Mouse (Mus musculus) erythroblast, adult 5-6 weeks (primary cell): ENCODE data around the gene Plekhb2. TPM values are rescaled to one million over a fixed set of nuclear protein-coding genes. Genes with fewer than 3 reads are reported as not detected.
A peak's percentile ranks its signal among the peaks of the same experiment; 100 is the strongest.

Experiments used
- ATAC-seq: replicated peaks from 2 replicates; pipeline ENCODE4 v1.8.0; 2016; ENCODE audit warnings: moderate number of reproducible peaks, mild to moderate bottlenecking, moderate TSS enrichment, inconsistent platforms; ENCODE audit not compliant: poor library complexity, low FRiP score, severe bottlenecking
- total RNA-seq, 2 experiments: library from RNA; stranded (forward) in 1 of 2; stranded (reverse) in 1 of 2; fragments of 150-400 nt in 1 of 2; fragments of 200-764, 138-1000 nt in 1 of 2; gene quantifications; 2 replicates each; pipeline versions ENCODE4 v1.2.3 to v1.2.4; 2015 to 2017; ENCODE audit warnings: low replicate concordance in 2 of 2

Gene Plekhb2
- 16.7 and 24.9 TPM in 2 replicates for total RNA-seq (2015; ENCODE audit: low replicate concordance)
- total RNA-seq (2017; ENCODE audit: low replicate concordance): 5.4 and 5.5 TPM in 2 replicates

- ATAC-seq: peak; percentile 99
These were observed at the start of gene Plekhb2 for GRCm38 (mm10) chr1:34849745-34850342. Plekhb2 (plus strand) TSS chr1:34849976.

GRCm38 (mm10) chr1:34801616-34802289 lies 48.0 kb upstream of the Plekhb2 start:
- ATAC-seq: no peak

- ATAC-seq: no peak
These were observed 47.5 kb upstream of the Plekhb2 start for GRCm38 (mm10) chr1:34802290-34802642.

- ATAC-seq: no peak
These were observed 44.9 kb upstream of the Plekhb2 start for GRCm38 (mm10) chr1:34804863-34805262.

GRCm38 (mm10) chr1:34805931-34806520 lies 43.8 kb upstream of the Plekhb2 start:
- no peak for ATAC-seq

- ATAC-seq: no peak
These were observed 41.3 kb upstream of the Plekhb2 start for GRCm38 (mm10) chr1:34808445-34808844.

- ATAC-seq: no peak
These were observed 39.5 kb upstream of the Plekhb2 start for GRCm38 (mm10) chr1:34810293-34810692.

GRCm38 (mm10) chr1:34811035-34811434 lies 38.7 kb upstream of the Plekhb2 start:
- no peak for ATAC-seq

- no peak for ATAC-seq
These were observed 38.2 kb upstream of the Plekhb2 start for GRCm38 (mm10) chr1:34811581-34811980.

GRCm38 (mm10) chr1:34812407-34813247 lies 37.1 kb upstream of the Plekhb2 start:
- no peak for ATAC-seq

GRCm38 (mm10) chr1:34815843-34816242 lies 33.9 kb upstream of the Plekhb2 start:
- ATAC-seq: no peak

- ATAC-seq: no peak
These were observed 30.4 kb upstream of the Plekhb2 start for GRCm38 (mm10) chr1:34819225-34819910.

GRCm38 (mm10) chr1:34821411-34821810 lies 28.4 kb upstream of the Plekhb2 start:
- no peak for ATAC-seq

- ATAC-seq: no peak
These were observed 27.8 kb upstream of the Plekhb2 start for GRCm38 (mm10) chr1:34822003-34822402.

GRCm38 (mm10) chr1:34822746-34823145 lies 27.0 kb upstream of the Plekhb2 start:
- no peak for ATAC-seq

- no peak for ATAC-seq
These were observed 26.4 kb upstream of the Plekhb2 start for GRCm38 (mm10) chr1:34823353-34823752.

- ATAC-seq: no peak
These were observed 25.6 kb upstream of the Plekhb2 start for GRCm38 (mm10) chr1:34824208-34824607.

- no peak for ATAC-seq
These were observed 23.9 kb upstream of the Plekhb2 start for GRCm38 (mm10) chr1:34825909-34826308.

- ATAC-seq: no peak
These were observed 21.9 kb upstream of the Plekhb2 start for GRCm38 (mm10) chr1:34827900-34828299.
